Mouse (Mus musculus): ENCODE measurements around the gene 5730455P16Rik. TPM values are rescaled to one million over a fixed set of nuclear protein-coding genes. Genes with fewer than 3 reads are reported as not detected.
"Not testable (repeated sequence)": the region's sequence is repeated elsewhere in the genome, so short reads cannot be mapped to it uniquely, and the experiment has no call there.

Gene 5730455P16Rik
- polyA plus RNA-seq, 1 experiment from 2014 or later, result 9.1 TPM

GRCm38 (mm10) chr11:80420202-80420984, 42.6 kb upstream of the 5730455P16Rik start:
- Histone ChIP-seq H3K4me1 (replicated peaks; ENCODE audit: control insufficient read depth, insufficient read depth, low read length) (no peaks in the 10 kb centered on the region), H3K4me3 (ENCODE audit: low read depth, low read length) (no peak overlapping the region), H3K9me3 (ENCODE audit: control insufficient read depth) (no peaks in the 10 kb centered on the region), H3K4me2 (replicated peaks; ENCODE audit: low read depth) (no peak overlapping the region), H3K27ac (ENCODE audit: low read depth, low read length) (no peak overlapping the region), H3K9ac (ENCODE audit: low read depth, low read length) (no peak overlapping the region), H3K27me3 (replicated peaks; ENCODE audit: control insufficient read depth, insufficient read depth, low read length) (no peaks in the 10 kb centered on the region), H3K36me3 (ENCODE audit: control insufficient read depth, insufficient read depth) (no peaks in the 10 kb centered on the region)
- no peak for ATAC-seq
- no peak for TF ChIP-seq CTCF (IDR thresholded peaks at IDR 0.05; ENCODE audit: low read depth)
- WGBS, result 40% methylated on average over 2 of the region's 2 CpGs

GRCm38 (mm10) chr11:80419743-80420142, 41.9 kb upstream of the 5730455P16Rik start:
- no peak for TF ChIP-seq CTCF (IDR thresholded peaks at IDR 0.05; ENCODE audit: low read depth)
- H3K4me2 ChIP-seq (replicated peaks; ENCODE audit: low read depth), result no peak overlapping the region
- peaks cover 5% of the 10 kb centered on the region; the same call in 1 of the 2 replicates for H3K36me3 ChIP-seq (ENCODE audit: control insufficient read depth, insufficient read depth)
- WGBS, result 91% methylated on average over 1 of the region's 1 CpGs
- no peak overlapping the region for H3K27ac ChIP-seq (ENCODE audit: low read depth, low read length)
- H3K4me1 ChIP-seq (replicated peaks; ENCODE audit: control insufficient read depth, insufficient read depth, low read length), result no peaks in the 10 kb centered on the region
- ATAC-seq, result no peak
- H3K9me3 ChIP-seq (ENCODE audit: control insufficient read depth), result no peaks in the 10 kb centered on the region
- H3K4me3 ChIP-seq (ENCODE audit: low read depth, low read length), result no peak overlapping the region
- no peaks in the 10 kb centered on the region for H3K27me3 ChIP-seq (replicated peaks; ENCODE audit: control insufficient read depth, insufficient read depth, low read length)
- H3K9ac ChIP-seq (ENCODE audit: low read depth, low read length), result no peak overlapping the region

- no peak overlapping the region for H3K4me2 ChIP-seq (replicated peaks; ENCODE audit: low read depth)
- TF ChIP-seq CTCF (IDR thresholded peaks at IDR 0.05; ENCODE audit: low read depth), result no peak
- no peak overlapping the region for H3K27ac ChIP-seq (ENCODE audit: low read depth, low read length)
- H3K27me3 ChIP-seq (replicated peaks; ENCODE audit: control insufficient read depth, insufficient read depth, low read length), result no peaks in the 10 kb centered on the region
- no peak for ATAC-seq
- H3K4me1 ChIP-seq (replicated peaks; ENCODE audit: control insufficient read depth, insufficient read depth, low read length), result no peaks in the 10 kb centered on the region
- 85% methylated on average over 5 of the region's 5 CpGs for WGBS
- H3K36me3 ChIP-seq (ENCODE audit: control insufficient read depth, insufficient read depth), result peaks cover 9% of the 10 kb centered on the region; the same call in 1 of the 2 replicates
- H3K9ac ChIP-seq (ENCODE audit: low read depth, low read length), result no peak overlapping the region
- no peak overlapping the region for H3K4me3 ChIP-seq (ENCODE audit: low read depth, low read length)
- no peaks in the 10 kb centered on the region for H3K9me3 ChIP-seq (ENCODE audit: control insufficient read depth)
Observed at GRCm38 (mm10) chr11:80417085-80417484, 39.3 kb upstream of the 5730455P16Rik start.

GRCm38 (mm10) chr11:80410377-80410776, 32.5 kb upstream of the 5730455P16Rik start:
- WGBS, result 76% methylated on average over 2 of the region's 2 CpGs
- H3K9me3 ChIP-seq (ENCODE audit: control insufficient read depth), result no peaks in the 10 kb centered on the region
- no peak for ATAC-seq
- no peak for TF ChIP-seq CTCF (IDR thresholded peaks at IDR 0.05; ENCODE audit: low read depth)
- H3K4me3 ChIP-seq (ENCODE audit: low read depth, low read length), result no peak overlapping the region
- no peak overlapping the region for H3K4me2 ChIP-seq (replicated peaks; ENCODE audit: low read depth)
- H3K27me3 ChIP-seq (replicated peaks; ENCODE audit: control insufficient read depth, insufficient read depth, low read length), result no peaks in the 10 kb centered on the region
- peaks cover 26% of the 10 kb centered on the region for H3K36me3 ChIP-seq (ENCODE audit: control insufficient read depth, insufficient read depth)
- no peak overlapping the region for H3K27ac ChIP-seq (ENCODE audit: low read depth, low read length)
- no peaks in the 10 kb centered on the region for H3K4me1 ChIP-seq (replicated peaks; ENCODE audit: control insufficient read depth, insufficient read depth, low read length)
- H3K9ac ChIP-seq (ENCODE audit: low read depth, low read length), result no peak overlapping the region

GRCm38 (mm10) chr11:80407878-80408277, 30.0 kb upstream of the 5730455P16Rik start:
- WGBS, result 95% methylated on average over 6 of the region's 6 CpGs
- not testable (repeated sequence) for ATAC-seq

GRCm38 (mm10) chr11:80396617-80397016, 18.8 kb upstream of the 5730455P16Rik start:
- Histone ChIP-seq H3K27me3 (replicated peaks; ENCODE audit: control insufficient read depth, insufficient read depth, low read length) (no peaks in the 10 kb centered on the region), H3K27ac (ENCODE audit: low read depth, low read length) (no peak overlapping the region), H3K9me3 (ENCODE audit: control insufficient read depth) (no peaks in the 10 kb centered on the region), H3K4me2 (replicated peaks; ENCODE audit: low read depth) (no peak overlapping the region), H3K4me3 (ENCODE audit: low read depth, low read length) (no peak overlapping the region), H3K4me1 (replicated peaks; ENCODE audit: control insufficient read depth, insufficient read depth, low read length) (no peaks in the 10 kb centered on the region), H3K36me3 (ENCODE audit: control insufficient read depth, insufficient read depth) (peaks cover 61% of the 10 kb centered on the region), H3K9ac (ENCODE audit: low read depth, low read length) (no peak overlapping the region)
- ATAC-seq, result no peak
- no peak for TF ChIP-seq CTCF (IDR thresholded peaks at IDR 0.05; ENCODE audit: low read depth)
- 87% methylated on average over 4 of the region's 4 CpGs for WGBS

More at GRCm38 (mm10) chr11:80407878-80408277, 30.0 kb upstream of the 5730455P16Rik start:
- not testable (repeated sequence) for H3K4me2 ChIP-seq (replicated peaks; ENCODE audit: low read depth); H3K9me3 ChIP-seq (ENCODE audit: control insufficient read depth); H3K4me3 ChIP-seq (ENCODE audit: low read depth, low read length); H3K27ac ChIP-seq (ENCODE audit: low read depth, low read length); H3K4me1 ChIP-seq (replicated peaks; ENCODE audit: control insufficient read depth, insufficient read depth, low read length); H3K9ac ChIP-seq (ENCODE audit: low read depth, low read length); H3K27me3 ChIP-seq (replicated peaks; ENCODE audit: control insufficient read depth, insufficient read depth, low read length)
- H3K36me3 ChIP-seq (ENCODE audit: control insufficient read depth, insufficient read depth), result peaks cover 35% of the 10 kb centered on the region

Measured in intestine, postnatal 0 days (tissue).